Mouse (Mus musculus): ENCODE measurements around the gene Acaa1a.

DNA sequence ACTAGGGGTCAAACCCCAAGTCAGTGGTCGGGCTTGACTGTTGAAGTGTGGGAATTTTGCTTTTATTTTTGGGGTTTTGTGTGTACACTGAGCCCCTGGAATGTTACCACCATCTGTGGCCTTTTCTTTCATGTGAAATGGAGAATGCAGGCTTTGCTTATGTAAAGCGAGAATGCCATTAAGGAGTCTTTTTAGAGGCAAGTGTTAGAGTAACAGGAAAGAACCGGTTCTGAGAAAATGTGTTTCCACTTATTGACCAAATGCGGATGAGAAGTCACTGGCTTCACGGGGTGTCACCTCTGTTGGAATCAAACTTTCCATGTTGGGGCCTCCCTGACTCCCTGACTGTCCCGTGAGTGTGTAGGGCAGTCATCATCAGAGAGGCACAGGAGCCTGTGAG lies 36.1 kb downstream of the Acaa1a start:
- TF ChIP-seq CTCF (IDR thresholded peaks at IDR 0.05; ENCODE audit: borderline replicate concordance, extremely low read depth, insufficient read depth, insufficient read length) (no peak), POLR2A (IDR thresholded peaks at IDR 0.05; ENCODE audit: borderline replicate concordance, extremely low read depth, insufficient read depth, insufficient read length, poor library complexity, severe bottlenecking) (no peak)

All from brain, embryonic 14.5 days (tissue).